Mouse (Mus musculus): ENCODE measurements around the gene Med1. TPM values are rescaled to one million over a fixed set of nuclear protein-coding genes. Genes with fewer than 3 reads are reported as not detected.

Gene Med1
- polyA plus RNA-seq, 1 experiment from 2014 or later: 21.3 TPM

- Histone ChIP-seq H3K36me3 (replicated peaks) (no peaks in the 10 kb centered on the region), H3K27ac (replicated peaks) (no peak overlapping the region), H3K4me1 (replicated peaks) (peaks cover 22% of the 10 kb centered on the region), H3K27me3 (no peaks in the 10 kb centered on the region), H3K9me3 (replicated peaks) (no peaks in the 10 kb centered on the region), H3K9ac (no peak overlapping the region), H3K4me2 (no peak overlapping the region), H3K4me3 (replicated peaks) (no peak overlapping the region)
- ATAC-seq (ENCODE audit: insufficient read depth): no peak
- WGBS (ENCODE audit: insufficient replicate concordance): 71% methylated on average over 7 of the region's 7 CpGs
Observed at GRCm38 (mm10) chr11:98145856-98146255, 47.2 kb downstream of the Med1 start.

- no peak overlapping the region for H3K4me3 ChIP-seq (replicated peaks)
- no peak overlapping the region for H3K9ac ChIP-seq
- no peaks in the 10 kb centered on the region for H3K27me3 ChIP-seq
- 73% methylated on average over 2 of the region's 2 CpGs for WGBS (ENCODE audit: insufficient replicate concordance)
- no peak overlapping the region for H3K27ac ChIP-seq (replicated peaks)
- no peaks in the 10 kb centered on the region for H3K36me3 ChIP-seq (replicated peaks)
- no peak for ATAC-seq (ENCODE audit: insufficient read depth)
- no peak overlapping the region for H3K4me2 ChIP-seq
- H3K9me3 ChIP-seq (replicated peaks): no peaks in the 10 kb centered on the region
- H3K4me1 ChIP-seq (replicated peaks): peaks cover 6% of the 10 kb centered on the region
Observed at GRCm38 (mm10) chr11:98142545-98142944, 50.5 kb downstream of the Med1 start.

- WGBS (ENCODE audit: insufficient replicate concordance): 81% methylated on average over 7 of the region's 7 CpGs
Observed at GRCm38 (mm10) chr11:98138894-98139293, 54.2 kb downstream of the Med1 start.

GRCm38 (mm10) chr11:98137836-98138235 lies 55.3 kb downstream of the Med1 start:
- Histone ChIP-seq H3K4me3 (replicated peaks) (no peak overlapping the region), H3K27ac (replicated peaks) (no peak overlapping the region), H3K27me3 (no peaks in the 10 kb centered on the region), H3K9me3 (replicated peaks) (no peaks in the 10 kb centered on the region), H3K4me2 (no peak overlapping the region), H3K36me3 (replicated peaks) (no peaks in the 10 kb centered on the region), H3K4me1 (replicated peaks) (0 out of 2 replicates have a peak, but pooled peaks cover 3% of the 10 kb centered on the region), H3K9ac (no peak overlapping the region)
- no peak for ATAC-seq (ENCODE audit: insufficient read depth)
- WGBS (ENCODE audit: insufficient replicate concordance): 73% methylated on average over 11 of the region's 11 CpGs

More at GRCm38 (mm10) chr11:98138894-98139293, 54.2 kb downstream of the Med1 start:
- no peak overlapping the region for H3K4me3 ChIP-seq (replicated peaks)
- no peak overlapping the region for H3K9ac ChIP-seq
- no peaks in the 10 kb centered on the region for H3K27me3 ChIP-seq
- no peak overlapping the region for H3K4me2 ChIP-seq
- H3K4me1 ChIP-seq (replicated peaks): 0 out of 2 replicates have a peak, but pooled peaks cover 3% of the 10 kb centered on the region
- no peak for ATAC-seq (ENCODE audit: insufficient read depth)
- no peak overlapping the region for H3K27ac ChIP-seq (replicated peaks)
- H3K9me3 ChIP-seq (replicated peaks): no peaks in the 10 kb centered on the region
- H3K36me3 ChIP-seq (replicated peaks): no peaks in the 10 kb centered on the region

GRCm38 (mm10) chr11:98134951-98135350 lies 58.1 kb downstream of the Med1 start:
- WGBS (ENCODE audit: insufficient replicate concordance): 74% methylated on average over 4 of the region's 4 CpGs
- Histone ChIP-seq H3K9me3 (replicated peaks) (no peaks in the 10 kb centered on the region), H3K27me3 (no peaks in the 10 kb centered on the region), H3K4me1 (replicated peaks) (0 out of 2 replicates have a peak, but pooled peaks cover 3% of the 10 kb centered on the region), H3K4me3 (replicated peaks) (no peak overlapping the region), H3K4me2 (no peak overlapping the region), H3K9ac (no peak overlapping the region), H3K36me3 (replicated peaks) (no peaks in the 10 kb centered on the region), H3K27ac (replicated peaks) (no peak overlapping the region)
- ATAC-seq (ENCODE audit: insufficient read depth): no peak

GRCm38 (mm10) chr11:98123424-98123823 lies 69.7 kb downstream of the Med1 start:
- ATAC-seq (ENCODE audit: insufficient read depth): no peak
- H3K4me3 ChIP-seq (replicated peaks): no peak overlapping the region
- H3K9me3 ChIP-seq (replicated peaks): no peaks in the 10 kb centered on the region
- no peak overlapping the region for H3K9ac ChIP-seq
- 80% methylated on average over 5 of the region's 5 CpGs for WGBS (ENCODE audit: insufficient replicate concordance)
- no peak overlapping the region for H3K27ac ChIP-seq (replicated peaks)
- peaks cover 5% of the 10 kb centered on the region; the same call in 1 of the 2 replicates for H3K36me3 ChIP-seq (replicated peaks)
- no peak overlapping the region for H3K4me2 ChIP-seq
- H3K27me3 ChIP-seq: no peaks in the 10 kb centered on the region
- 0 out of 2 replicates have a peak, but pooled peaks cover 4% of the 10 kb centered on the region for H3K4me1 ChIP-seq (replicated peaks)

GRCm38 (mm10) chr11:98114363-98114762 lies 78.7 kb downstream of the Med1 start:
- H3K9me3 ChIP-seq (replicated peaks): no peaks in the 10 kb centered on the region
- H3K36me3 ChIP-seq (replicated peaks): peaks cover 20% of the 10 kb centered on the region; the same call in 1 of the 2 replicates
- ATAC-seq (ENCODE audit: insufficient read depth): no peak
- H3K4me2 ChIP-seq: no peak overlapping the region
- no peak overlapping the region for H3K27ac ChIP-seq (replicated peaks)
- H3K4me3 ChIP-seq (replicated peaks): no peak overlapping the region
- H3K9ac ChIP-seq: no peak overlapping the region
- no peaks in the 10 kb centered on the region for H3K27me3 ChIP-seq
- WGBS (ENCODE audit: insufficient replicate concordance): 79% methylated on average over 1 of the region's 1 CpGs
- H3K4me1 ChIP-seq (replicated peaks): no peaks in the 10 kb centered on the region

GRCm38 (mm10) chr11:98113504-98113903 lies 79.6 kb downstream of the Med1 start:
- Histone ChIP-seq H3K36me3 (replicated peaks) (peaks cover 28% of the 10 kb centered on the region), H3K4me2 (no peak overlapping the region), H3K4me1 (replicated peaks) (no peaks in the 10 kb centered on the region), H3K9me3 (replicated peaks) (no peaks in the 10 kb centered on the region), H3K9ac (no peak overlapping the region), H3K27ac (replicated peaks) (no peak overlapping the region), H3K27me3 (no peaks in the 10 kb centered on the region), H3K4me3 (replicated peaks) (no peak overlapping the region)
- ATAC-seq (ENCODE audit: insufficient read depth): no peak
- 60% methylated on average over 4 of the region's 4 CpGs for WGBS (ENCODE audit: insufficient replicate concordance)

GRCm38 (mm10) chr11:98109706-98110105 lies 83.4 kb downstream of the Med1 start:
- Histone ChIP-seq H3K27me3 (no peaks in the 10 kb centered on the region), H3K27ac (replicated peaks) (no peak overlapping the region), H3K9ac (no peak overlapping the region), H3K9me3 (replicated peaks) (no peaks in the 10 kb centered on the region), H3K4me3 (replicated peaks) (no peak overlapping the region), H3K4me2 (no peak overlapping the region), H3K36me3 (replicated peaks) (peaks cover 40% of the 10 kb centered on the region), H3K4me1 (replicated peaks) (no peaks in the 10 kb centered on the region)
- 80% methylated on average over 5 of the region's 5 CpGs for WGBS (ENCODE audit: insufficient replicate concordance)
- no peak for ATAC-seq (ENCODE audit: insufficient read depth)

Small RNA genes within 50 kb of the gene (microRNA-seq; reads per million reads assigned to microRNA genes)
- not detected for gene Gm27399

Other genes with a start within 250 kb of the Med1 start
- gene Plxdc1, start 206.8 kb downstream of the Med1 start, polyA plus RNA-seq (2015; fragmentation: Nextera tagmentation; extraction: Ambion mirVana): 0.74 and 0.75 TPM in 2 replicates
- 7.4 and 8.3 TPM in 2 replicates for gene Arl5c, start 197.1 kb downstream of the Med1 start, polyA plus RNA-seq (2015; fragmentation: Nextera tagmentation; extraction: Ambion mirVana)
- 1.1 and 1.6 TPM in 2 replicates for gene Cacnb1, start 170.3 kb downstream of the Med1 start, polyA plus RNA-seq (2015; fragmentation: Nextera tagmentation; extraction: Ambion mirVana)
- gene Rpl19, start 166.6 kb downstream of the Med1 start, polyA plus RNA-seq (2015; fragmentation: Nextera tagmentation; extraction: Ambion mirVana): 535 and 549 TPM in 2 replicates
- gene Stac2, start 139.8 kb downstream of the Med1 start, polyA plus RNA-seq (2015; fragmentation: Nextera tagmentation; extraction: Ambion mirVana): 0.06 TPM in 1 of 2 replicates, not detected in the other
- gene Fbxl20, start 42.9 kb downstream of the Med1 start, polyA plus RNA-seq (2015; fragmentation: Nextera tagmentation; extraction: Ambion mirVana): 6.5 and 6.9 TPM in 2 replicates
- gene Cdk12, start 9.8 kb upstream of the Med1 start, polyA plus RNA-seq (2015; fragmentation: Nextera tagmentation; extraction: Ambion mirVana): 5.3 and 5.7 TPM in 2 replicates
- not detected in 2 replicates for gene Neurod2, start 136.4 kb upstream of the Med1 start, polyA plus RNA-seq (2015; fragmentation: Nextera tagmentation; extraction: Ambion mirVana)
- gene Ppp1r1b, start 155.1 kb upstream of the Med1 start, polyA plus RNA-seq (2015; fragmentation: Nextera tagmentation; extraction: Ambion mirVana): 0.59 and 0.93 TPM in 2 replicates
- 16.4 and 19.6 TPM in 2 replicates for gene Stard3, start 165.1 kb upstream of the Med1 start, polyA plus RNA-seq (2015; fragmentation: Nextera tagmentation; extraction: Ambion mirVana)
- gene Tcap, start 190.5 kb upstream of the Med1 start, polyA plus RNA-seq (2015; fragmentation: Nextera tagmentation; extraction: Ambion mirVana): 1.1 and 1.7 TPM in 2 replicates
- not detected in 2 replicates for gene Pnmt, start 193.2 kb upstream of the Med1 start, polyA plus RNA-seq (2015; fragmentation: Nextera tagmentation; extraction: Ambion mirVana)
- 3.3 and 3.5 TPM in 2 replicates for gene Pgap3, start 207.2 kb upstream of the Med1 start, polyA plus RNA-seq (2015; fragmentation: Nextera tagmentation; extraction: Ambion mirVana)
- gene Erbb2, start 219.2 kb upstream of the Med1 start, polyA plus RNA-seq (2015; fragmentation: Nextera tagmentation; extraction: Ambion mirVana): 2.0 and 2.3 TPM in 2 replicates
- 57.2 TPM in 2 replicates for gene Mien1, start 245.7 kb upstream of the Med1 start, polyA plus RNA-seq (2015; fragmentation: Nextera tagmentation; extraction: Ambion mirVana)